Mouse (Mus musculus) CH12.LX (cell line): ENCODE results near the gene Fah. TPM values are rescaled to one million over a fixed set of nuclear protein-coding genes. Genes with fewer than 3 reads are reported as not detected.

Experiments used
- DNase-seq: peaks from one replicate; pipeline ENCODE4 v3.0.0-alpha.2; 2013; ENCODE audit errors: extremely low read depth
- H3K27ac ChIP-seq: 2 replicates; pipeline ENCODE4 v1.5.1; 2012; ENCODE audit warnings: low read depth, mild to moderate bottlenecking, control low read depth, moderate library complexity; ENCODE audit not compliant: insufficient read depth
- H3K27me3 ChIP-seq: replicated peaks from 2 replicates; pipeline ENCODE3; 2012; ENCODE audit warnings: inconsistent platforms
- H3K36me3 ChIP-seq, 2 experiments: replicated peaks in 1 of 2; 2 replicates each; pipeline versions ENCODE3 to v1.6.1; 2012; ENCODE audit warnings: inconsistent platforms in 1 of 2, low read length in 1 of 2, mild to moderate bottlenecking in 1 of 2, mixed read lengths in 1 of 2, moderate library complexity in 1 of 2; ENCODE audit not compliant: control insufficient read depth in 1 of 2, insufficient read depth in 1 of 2
- H3K4me1 ChIP-seq, 2 experiments: 2 replicates each; pipeline ENCODE4 v1.6.1; 2012; ENCODE audit warnings: inconsistent platforms in 1 of 2, moderate library complexity in 1 of 2; ENCODE audit not compliant: insufficient read depth in 2 of 2, control insufficient read depth in 1 of 2
- H3K4me2 ChIP-seq: 2 replicates; pipeline ENCODE4 v1.6.1; 2012; ENCODE audit warnings: low read depth, mild to moderate bottlenecking, control low read depth; ENCODE audit not compliant: poor library complexity, insufficient read depth, severe bottlenecking
- H3K4me3 ChIP-seq, 3 experiments: fragments of 150-350 bp in 1 of 3; sonication (generic) in 1 of 3; replicated peaks in 1 of 3; 2 replicates each; pipeline versions ENCODE3 to v1.5.1; 2011 to 2012; ENCODE audit warnings: low read depth in 2 of 3, low read length in 2 of 3, mild to moderate bottlenecking in 2 of 3, moderate library complexity in 2 of 3, control low read depth in 1 of 3, improper control_type of control experiment in 1 of 3, inconsistent platforms in 1 of 3, mixed read lengths in 1 of 3; ENCODE audit not compliant: poor library complexity in 1 of 3
- H3K79me2 ChIP-seq: replicated peaks from 2 replicates; pipeline ENCODE4 v1.6.1; 2012; ENCODE audit warnings: mild to moderate bottlenecking, moderate library complexity; ENCODE audit not compliant: control insufficient read depth, poor library complexity, insufficient read depth, severe bottlenecking; ENCODE audit errors: extremely low read depth
- H3K9ac ChIP-seq: 2 replicates; pipeline ENCODE4 v1.6.1; 2012; ENCODE audit warnings: low read depth, mild to moderate bottlenecking, control low read depth, moderate library complexity; ENCODE audit not compliant: insufficient read depth
- H3K9me3 ChIP-seq: replicated peaks from 2 replicates; pipeline ENCODE3; 2012; ENCODE audit warnings: low read length, inconsistent platforms, mixed read lengths
- BHLHE40 ChIP-seq: IDR thresholded peaks from 2 replicates; pipeline ENCODE4 v1.6.1; 2011; ENCODE audit warnings: mild to moderate bottlenecking, low read depth, low read length, improper control_type of control experiment
- CHD1 ChIP-seq: IDR thresholded peaks from 2 replicates; pipeline ENCODE4 v1.6.1; 2012; ENCODE audit warnings: low read depth, low read length, improper control_type of control experiment, inconsistent platforms
- CHD2 ChIP-seq: IDR thresholded peaks from 2 replicates; pipeline ENCODE4 v1.6.1; 2011; ENCODE audit warnings: low read length, improper control_type of control experiment
- CTCF ChIP-seq, 2 experiments: IDR thresholded peaks in 1 of 2; conservative IDR thresholded peaks in 1 of 2; 2 replicates each; pipeline ENCODE4 v1.5.1; 2011 to 2012; ENCODE audit warnings: low read depth in 2 of 2, low read length in 2 of 2, improper control_type of control experiment in 1 of 2, inconsistent platforms in 1 of 2, mild to moderate bottlenecking in 1 of 2, moderate library complexity in 1 of 2
- E2F4 ChIP-seq: IDR thresholded peaks from 2 replicates; pipeline ENCODE4 v1.6.1; 2011; ENCODE audit warnings: low read depth, low read length, improper control_type of control experiment; ENCODE audit not compliant: insufficient replicate concordance
- ELF1 ChIP-seq: IDR thresholded peaks from 2 replicates; pipeline ENCODE4 v1.6.1; 2014; ENCODE audit warnings: low read depth, mild to moderate bottlenecking, inconsistent platforms, low read length, improper control_type of control experiment
- EP300 ChIP-seq: IDR thresholded peaks from 2 replicates; pipeline ENCODE4 v1.6.1; 2011; ENCODE audit warnings: low read length, improper control_type of control experiment
- ETS1 ChIP-seq: conservative IDR thresholded peaks from 2 replicates; pipeline ENCODE4 v1.6.1; 2012; ENCODE audit warnings: low read depth, mild to moderate bottlenecking, inconsistent platforms, low read length, improper control_type of control experiment, moderate library complexity
- GABPA ChIP-seq: IDR thresholded peaks from 2 replicates; pipeline ENCODE4 v1.6.1; 2012; ENCODE audit warnings: low read depth, low read length, improper control_type of control experiment, inconsistent platforms; ENCODE audit not compliant: insufficient replicate concordance
- HCFC1 ChIP-seq: IDR thresholded peaks from 2 replicates; pipeline ENCODE4 v1.6.1; 2012; ENCODE audit warnings: low read depth, mild to moderate bottlenecking, inconsistent platforms, low read length, improper control_type of control experiment
- IRF4 ChIP-seq: IDR thresholded peaks from 2 replicates; pipeline ENCODE4 v1.6.1; 2014; ENCODE audit warnings: low read depth, mild to moderate bottlenecking, inconsistent platforms, low read length, improper control_type of control experiment
- JUN ChIP-seq: IDR thresholded peaks from 2 replicates; pipeline ENCODE4 v1.6.1; 2011; ENCODE audit warnings: low read depth, mild to moderate bottlenecking, low read length, improper control_type of control experiment, moderate library complexity; ENCODE audit not compliant: insufficient read depth
- JUND ChIP-seq: conservative IDR thresholded peaks from 2 replicates; pipeline ENCODE4 v1.6.1; 2011; ENCODE audit warnings: low read depth, low read length, improper control_type of control experiment
- KAT2A ChIP-seq: IDR thresholded peaks from 2 replicates; pipeline ENCODE4 v1.6.1; 2012; ENCODE audit warnings: low read length, improper control_type of control experiment, inconsistent platforms; ENCODE audit not compliant: insufficient replicate concordance
- MAFK ChIP-seq: IDR thresholded peaks from 2 replicates; pipeline ENCODE4 v1.6.1; 2011; ENCODE audit warnings: low read length, improper control_type of control experiment; ENCODE audit not compliant: insufficient replicate concordance
- MAX ChIP-seq: IDR thresholded peaks from 2 replicates; pipeline ENCODE4 v1.6.1; 2011; ENCODE audit warnings: low read length, improper control_type of control experiment
- MAZ ChIP-seq: IDR thresholded peaks from 2 replicates; pipeline ENCODE4 v1.6.1; 2012; ENCODE audit warnings: low read depth, mild to moderate bottlenecking, inconsistent platforms, low read length, improper control_type of control experiment, moderate library complexity
- MEF2A ChIP-seq: IDR thresholded peaks from 2 replicates; pipeline ENCODE4 v1.6.1; 2014; ENCODE audit warnings: low read depth, mild to moderate bottlenecking, inconsistent platforms, low read length, improper control_type of control experiment, borderline replicate concordance
- MXI1 ChIP-seq: IDR thresholded peaks from 2 replicates; pipeline ENCODE4 v1.6.1; 2011; ENCODE audit warnings: mild to moderate bottlenecking, low read depth, low read length, improper control_type of control experiment
- NELFE ChIP-seq: IDR thresholded peaks from 2 replicates; pipeline ENCODE4 v1.6.1; 2011; ENCODE audit warnings: low read depth, low read length, improper control_type of control experiment
- NRF1 ChIP-seq: IDR thresholded peaks from 2 replicates; pipeline ENCODE4 v1.6.1; 2014; ENCODE audit warnings: low read depth, mild to moderate bottlenecking, inconsistent platforms, low read length, improper control_type of control experiment, moderate library complexity
- PAX5 ChIP-seq: IDR thresholded peaks from 2 replicates; pipeline ENCODE4 v1.6.1; 2012; ENCODE audit warnings: low read length, inconsistent platforms, mixed read lengths
- POLR2A ChIP-seq: IDR thresholded peaks from 2 replicates; pipeline ENCODE4 v1.6.1; 2011; ENCODE audit warnings: low read depth, mild to moderate bottlenecking, improper control_type of control experiment, low read length
- POLR2AphosphoS2 ChIP-seq: IDR thresholded peaks from 2 replicates; pipeline ENCODE4 v1.6.1; 2011; ENCODE audit warnings: low read depth, low read length, improper control_type of control experiment
- RAD21 ChIP-seq: IDR thresholded peaks from 2 replicates; pipeline ENCODE4 v1.6.1; 2011; ENCODE audit warnings: low read depth, mild to moderate bottlenecking, low read length, improper control_type of control experiment, moderate library complexity
- RCOR1 ChIP-seq: conservative IDR thresholded peaks from 2 replicates; pipeline ENCODE4 v1.6.1; 2012; ENCODE audit warnings: low read depth, mild to moderate bottlenecking, inconsistent platforms, low read length, improper control_type of control experiment
- SIN3A ChIP-seq: IDR thresholded peaks from 2 replicates; pipeline ENCODE4 v1.6.1; 2012; ENCODE audit warnings: low read length, improper control_type of control experiment, inconsistent platforms
- SMC3 ChIP-seq: IDR thresholded peaks from 2 replicates; pipeline ENCODE4 v1.6.1; 2011; ENCODE audit warnings: low read depth, low read length, improper control_type of control experiment
- TBP ChIP-seq: conservative IDR thresholded peaks from 2 replicates; pipeline ENCODE4 v1.6.1; 2011; ENCODE audit warnings: low read depth, low read length, improper control_type of control experiment
- TCF12 ChIP-seq: IDR thresholded peaks from 2 replicates; pipeline ENCODE4 v1.6.1; 2014; ENCODE audit warnings: low read depth, mild to moderate bottlenecking, inconsistent platforms, low read length, improper control_type of control experiment
- UBTF ChIP-seq: IDR thresholded peaks from 2 replicates; pipeline ENCODE4 v1.6.1; 2012; ENCODE audit warnings: low read depth, mild to moderate bottlenecking, inconsistent platforms, low read length, improper control_type of control experiment, moderate library complexity
- USF1 ChIP-seq: IDR thresholded peaks from 2 replicates; pipeline ENCODE4 v1.6.1; 2014; ENCODE audit warnings: low read depth, mild to moderate bottlenecking, inconsistent platforms, low read length, improper control_type of control experiment
- USF2 ChIP-seq: conservative IDR thresholded peaks from 2 replicates; pipeline ENCODE4 v1.6.1; 2011; ENCODE audit warnings: low read depth, low read length, improper control_type of control experiment
- ZC3H11A ChIP-seq: IDR thresholded peaks from 2 replicates; pipeline ENCODE4 v1.6.1; 2012; ENCODE audit warnings: low read depth, mild to moderate bottlenecking, inconsistent platforms, low read length, improper control_type of control experiment
- ZKSCAN1 ChIP-seq: IDR thresholded peaks from 2 replicates; pipeline ENCODE4 v1.6.1; 2012; ENCODE audit warnings: low read depth, inconsistent platforms, low read length, improper control_type of control experiment, borderline replicate concordance
- ZMIZ1 ChIP-seq: IDR thresholded peaks from 2 replicates; pipeline ENCODE4 v1.6.1; 2012; ENCODE audit warnings: low read depth, mild to moderate bottlenecking, inconsistent platforms, low read length, improper control_type of control experiment
- ZNF384 ChIP-seq: IDR thresholded peaks from 2 replicates; pipeline ENCODE4 v1.6.1; 2012; ENCODE audit warnings: low read depth, low read length, improper control_type of control experiment, inconsistent platforms
- dilution Hi-C: fragments of 300-500 bp; cut with MboI; formaldehyde crosslinking; loops from 2 replicates; pipeline ENCODE4 v1.14.3; 2020; ENCODE audit warnings: low sequenced_read_pairs; ENCODE audit not compliant: extremely low pct_unique_long_range_greater_than_20kb, extremely low pct_ligation_motif_present
- in situ Hi-C: fragments of 300-500 bp; cut with MboI; formaldehyde crosslinking; loops from 3 replicates; pipeline ENCODE4 v1.14.3; 2019; ENCODE audit warnings: low sequenced_read_pairs, low pct_ligation_motif_present, low pct_unique_long_range_greater_than_20kb, mixed read lengths
- polyA plus RNA-seq: library from polyadenylated mRNA; unstranded; fragments of >175 nt; gene quantifications from 2 replicates; pipeline ENCODE4 v1.2.1, GENCODE M21; 2012; ENCODE audit warnings: low read depth; ENCODE audit not compliant: insufficient read length
- total RNA-seq, 2 experiments: library from RNA; depleted of rRNA; stranded (reverse); fragments of 300-350 nt in 1 of 2; fragments of >200 nt in 1 of 2; gene quantifications; 2 replicates each; pipeline ENCODE4 v1.2.3; 2012 to 2014

The Fah gene
- total and polyA plus RNA-seq, 3 experiments = 128 to 203 (median 167) TPM

GRCm38 (mm10) chr7:84594087-84594916, 12.2 kb downstream of the Fah start:
- Histone ChIP-seq H3K79me2 (no peaks in the 10 kb centered on the region; the same call in 1 of the 2 replicates), H3K9me3 (no peaks in the 10 kb centered on the region), H3K4me3 (peak overlapping the region in 2 of 3 experiments; percentile 5 to 14), H3K4me2 (peak overlapping the region; percentile 30; the same call in 1 of the 2 replicates), H3K9ac (no peak overlapping the region; the same call in 1 of the 2 replicates), H3K27ac (peak overlapping the region; percentile 98), H3K4me1 (peaks cover 61 to 97% of the 10 kb centered on the region in 2 experiments), H3K27me3 (no peaks in the 10 kb centered on the region), H3K36me3 (peaks cover 37 to 75% of the 10 kb centered on the region in 2 experiments)
- dilution Hi-C loops = no loop called here
- in situ Hi-C loops = loop anchor here (5.0 to 10.0 kb wide), 2 partner anchors 153 to 180 kb away; no protein-coding TSS in a partner anchor
- DNase-seq = peak; percentile 88
- no peak for TF ChIP-seq RCOR1
- TF ChIP-seq ELF1 = peak; percentile 83
- TF ChIP-seq MAFK = 0 out of 2 replicates have a peak, but pooled peaks have one; percentile 29
- TF ChIP-seq CHD2 = no peak; the same call in 1 of the 2 replicates
- TF ChIP-seq ZKSCAN1 = no peak
- TF ChIP-seq RAD21 = peak; percentile 89
- no peak for TF ChIP-seq GABPA
- TF ChIP-seq MXI1 = 0 out of 2 replicates have a peak, but pooled peaks have one; percentile 28
- peak; percentile 49; the same call in 1 of the 2 replicates for TF ChIP-seq HCFC1
- TF ChIP-seq CHD1 = peak; percentile 44; the same call in 1 of the 2 replicates
- TF ChIP-seq SIN3A = peak; percentile 56; the same call in 1 of the 2 replicates
- TF ChIP-seq IRF4 = peak; percentile 33; the same call in 1 of the 2 replicates
- peak; percentile 81 for TF ChIP-seq SMC3
- no peak for TF ChIP-seq ZNF384
- TF ChIP-seq POLR2AphosphoS2 = no peak
- TF ChIP-seq ZC3H11A = no peak
- TF ChIP-seq JUND = 0 out of 2 replicates have a peak, but pooled peaks have one; percentile 7
- no peak for TF ChIP-seq NRF1
- TF ChIP-seq E2F4 = no peak
- no peak for TF ChIP-seq USF1
- TF ChIP-seq MAZ = peak; percentile 61; the same call in 1 of the 2 replicates
- TF ChIP-seq UBTF = no peak
- no peak; the same call in 1 of the 2 replicates for TF ChIP-seq ZMIZ1
- peak; percentile 42; the same call in 1 of the 2 replicates for TF ChIP-seq MEF2A
- TF ChIP-seq CTCF (conservative IDR thresholded peaks at IDR 0.05 in 1 of 2, IDR thresholded peaks at IDR 0.05 in 1 of 2; ENCODE audit: low read depth in 2 of 2, low read length in 2 of 2) = peak; percentile 41 to 92; a peak in 3 of 4 replicates
- no peak for TF ChIP-seq TBP
- no peak for TF ChIP-seq JUN
- TF ChIP-seq KAT2A = no peak
- peak; percentile 50; the same call in 1 of the 2 replicates for TF ChIP-seq NELFE
- TF ChIP-seq TCF12 = peak; percentile 78
- no peak for TF ChIP-seq MAX
- TF ChIP-seq EP300 = peak; percentile 76
- TF ChIP-seq BHLHE40 = peak; percentile 56
- TF ChIP-seq POLR2A = 0 out of 2 replicates have a peak, but pooled peaks have one; percentile 30
- no peak for TF ChIP-seq USF2
- peak; percentile 75 for TF ChIP-seq ETS1
- no peak for TF ChIP-seq PAX5
